Mouse (Mus musculus): Measurements from ENCODE around the gene Thada.

Thada gene

GRCm38 (mm10) chr17:84282388-84283280 lies 183.4 kb downstream of the Thada start:
- DNase-seq = no peak

- DNase-seq = no peak
Observed at GRCm38 (mm10) chr17:84279001-84279400, 187.0 kb downstream of the Thada start.

- DNase-seq = no peak
Observed at GRCm38 (mm10) chr17:84278193-84278953, 187.6 kb downstream of the Thada start.

GRCm38 (mm10) chr17:84274999-84275398 lies 191.0 kb downstream of the Thada start:
- no peak for DNase-seq

GRCm38 (mm10) chr17:84274163-84274562 lies 191.8 kb downstream of the Thada start:
- peak; percentile 55 for DNase-seq

GRCm38 (mm10) chr17:84272557-84273261 lies 193.3 kb downstream of the Thada start:
- DNase-seq = peak; percentile 59

- DNase-seq = no peak
Observed at GRCm38 (mm10) chr17:84271566-84272202, 194.3 kb downstream of the Thada start.

- peak; percentile 34 for DNase-seq
Observed at GRCm38 (mm10) chr17:84269722-84270121, 196.3 kb downstream of the Thada start.

- peak; percentile 70 for DNase-seq
Observed at GRCm38 (mm10) chr17:84268450-84268849, 197.6 kb downstream of the Thada start.

GRCm38 (mm10) chr17:84267456-84268074 lies 198.4 kb downstream of the Thada start:
- no peak for DNase-seq

- no peak for DNase-seq
Observed at GRCm38 (mm10) chr17:84266161-84266948, 199.7 kb downstream of the Thada start.

- peak; percentile 47 for DNase-seq
Observed at GRCm38 (mm10) chr17:84265480-84266130, 200.4 kb downstream of the Thada start.

- no peak for DNase-seq
Observed at GRCm38 (mm10) chr17:84264305-84264704, 201.7 kb downstream of the Thada start.

- DNase-seq = no peak
Observed at GRCm38 (mm10) chr17:84263591-84263990, 202.4 kb downstream of the Thada start.

- DNase-seq = no peak
Observed at GRCm38 (mm10) chr17:84262325-84262979, 203.6 kb downstream of the Thada start.

- DNase-seq = no peak
Observed at GRCm38 (mm10) chr17:84261010-84261409, 205.0 kb downstream of the Thada start.

- no peak for DNase-seq
Observed at GRCm38 (mm10) chr17:84260226-84260625, 205.8 kb downstream of the Thada start.

GRCm38 (mm10) chr17:84258638-84259261 lies 207.3 kb downstream of the Thada start:
- DNase-seq = peak; percentile 43

GRCm38 (mm10) chr17:84257927-84258532 lies 208.0 kb downstream of the Thada start:
- no peak for DNase-seq

All from lung, postnatal 10 days (tissue).